Mouse (Mus musculus): ENCODE data around the gene Alg2. TPM values are rescaled to one million over a fixed set of nuclear protein-coding genes. Genes with fewer than 3 reads are reported as not detected.
A peak's percentile ranks its signal among the peaks of the same experiment; 100 is the strongest.

The Alg2 gene
- polyA plus RNA-seq, 1 experiment from 2014 or later: 332 TPM

DNA sequence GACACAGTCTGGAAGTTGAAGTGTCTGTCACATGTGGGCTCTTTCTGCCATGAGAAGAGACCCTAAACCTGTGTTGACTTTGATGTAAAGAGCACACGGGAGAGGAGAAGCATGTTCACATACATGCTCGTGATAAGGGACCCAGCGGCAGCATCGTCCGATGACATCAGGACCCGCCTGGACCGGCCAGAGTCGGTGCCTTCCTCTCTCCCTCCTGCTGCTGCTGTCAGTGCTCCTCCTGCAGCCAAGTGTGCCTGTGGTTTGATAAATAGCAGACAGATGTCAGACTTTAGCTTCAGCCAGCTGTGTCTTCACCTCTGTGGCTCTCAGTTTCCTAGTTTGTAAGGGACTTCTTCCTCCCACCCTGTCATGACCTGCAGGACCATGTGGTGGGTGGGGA is 19.3 kb upstream of the Alg2 start:
- Histone ChIP-seq H3K9ac (no peak overlapping the region), H3K4me1 (replicated peaks) (no peaks in the 10 kb centered on the region; the same call in 1 of the 2 replicates), H3K9me3 (no peaks in the 10 kb centered on the region), H3K4me3 (no peak overlapping the region), H3K36me3 (no peaks in the 10 kb centered on the region), H3K4me2 (no peak overlapping the region), H3K27me3 (no peaks in the 10 kb centered on the region), H3K27ac (replicated peaks) (no peak overlapping the region)
- WGBS: 76% methylated on average over 8 of the region's 8 CpGs
- ATAC-seq (ENCODE audit: low FRiP score, low read depth): no peak

DNA sequence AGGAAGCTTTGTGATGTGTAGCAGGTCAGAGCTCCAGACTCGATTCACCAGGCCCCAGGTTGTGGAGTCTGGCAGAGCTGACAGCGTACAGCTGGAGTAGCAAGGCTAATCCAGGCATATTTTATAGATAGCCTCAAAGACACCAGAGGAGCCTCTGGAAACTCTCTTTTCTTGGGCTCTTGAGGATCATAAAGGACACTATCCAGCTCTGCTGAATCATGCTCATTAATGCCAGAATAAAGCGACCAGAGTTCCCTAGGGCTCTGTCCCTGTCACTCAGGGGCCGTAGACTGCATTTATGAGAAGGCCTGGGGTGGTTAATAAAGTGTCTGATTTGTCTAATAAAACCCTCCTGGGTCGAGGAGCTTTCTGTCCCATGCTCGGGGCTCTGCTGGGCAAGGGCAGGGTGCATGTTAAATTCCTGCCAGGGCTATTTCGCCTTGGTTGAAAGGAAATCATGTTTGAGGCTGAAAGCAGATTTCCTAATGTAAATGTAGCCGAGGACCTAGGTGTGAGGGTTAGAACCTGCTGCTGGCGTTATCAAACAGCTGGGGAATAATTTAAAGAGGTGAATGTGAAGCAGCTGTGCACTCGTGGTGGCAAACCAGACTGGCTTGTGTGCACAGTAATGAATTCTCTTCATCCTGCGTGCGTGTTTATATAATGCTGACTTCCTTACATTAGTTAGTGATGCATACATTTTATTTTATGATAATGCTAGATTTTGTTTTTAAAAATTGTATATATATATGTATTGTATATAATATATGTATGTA is 18.4 kb upstream of the Alg2 start:
- Histone ChIP-seq H3K4me3 (no peak overlapping the region), H3K9ac (no peak overlapping the region), H3K36me3 (no peaks in the 10 kb centered on the region), H3K27ac (replicated peaks) (no peak overlapping the region), H3K4me2 (no peak overlapping the region), H3K4me1 (replicated peaks) (no peaks in the 10 kb centered on the region; the same call in 1 of the 2 replicates), H3K27me3 (no peaks in the 10 kb centered on the region), H3K9me3 (no peaks in the 10 kb centered on the region)
- WGBS: 32% methylated on average over 12 of the region's 12 CpGs
- ATAC-seq (ENCODE audit: low FRiP score, low read depth): no peak

DNA sequence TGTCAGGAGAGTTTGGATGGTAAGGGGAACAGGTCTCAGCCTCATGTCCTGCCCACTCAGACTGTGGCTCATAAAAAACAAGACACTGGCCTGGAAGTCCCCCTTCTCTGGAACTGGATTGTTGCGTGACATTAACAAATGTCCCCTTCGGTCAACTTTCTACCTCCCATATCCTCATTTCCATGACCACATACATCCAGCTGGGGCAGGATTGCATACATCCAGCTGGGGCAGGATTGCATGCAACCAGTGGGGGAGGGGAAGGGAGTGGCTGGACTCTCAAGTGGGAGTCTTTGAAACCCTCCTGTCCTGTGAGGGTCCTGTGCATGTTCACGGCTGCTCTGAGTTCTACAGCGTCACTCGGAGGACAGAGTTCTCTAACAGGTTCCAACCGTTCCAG is 17.1 kb upstream of the Alg2 start:
- no peak for ATAC-seq (ENCODE audit: low FRiP score, low read depth)
- no peak overlapping the region for H3K4me2 ChIP-seq

DNA sequence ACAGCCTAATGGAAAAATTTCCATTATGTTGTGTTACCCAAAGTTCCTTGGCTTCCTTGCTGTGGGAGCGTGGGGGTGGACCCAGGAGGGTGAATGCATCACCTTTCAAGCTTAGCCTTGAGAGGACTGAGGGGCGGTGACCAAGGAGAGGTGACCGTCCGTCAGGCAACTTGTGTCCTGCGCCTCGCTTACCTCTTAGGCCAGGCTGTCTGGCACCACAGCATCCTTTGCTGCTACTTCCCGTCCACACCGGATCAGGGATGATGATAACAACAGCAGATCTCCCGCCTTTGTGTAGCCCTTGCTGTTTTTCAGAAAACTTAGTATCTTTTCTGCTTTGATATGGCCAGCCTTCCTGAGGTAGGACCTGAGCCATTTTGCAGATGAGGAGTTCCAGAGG is 6.4 kb upstream of the Alg2 start:
- no peaks in the 10 kb centered on the region for H3K27me3 ChIP-seq
- H3K36me3 ChIP-seq: peaks cover 51% of the 10 kb centered on the region
- H3K9me3 ChIP-seq: no peaks in the 10 kb centered on the region
- H3K4me3 ChIP-seq: no peak overlapping the region
- ATAC-seq (ENCODE audit: low FRiP score, low read depth): no peak
- 97% methylated on average over 9 of the region's 9 CpGs for WGBS
- H3K9ac ChIP-seq: no peak overlapping the region
- no peak overlapping the region for H3K4me2 ChIP-seq
- H3K27ac ChIP-seq (replicated peaks): no peak overlapping the region
- H3K4me1 ChIP-seq (replicated peaks): peaks cover 9% of the 10 kb centered on the region

More for the DNA sequence above, 17.1 kb upstream of the Alg2 start:
- Histone ChIP-seq H3K27me3 (no peaks in the 10 kb centered on the region), H3K4me3 (no peak overlapping the region), H3K4me1 (replicated peaks) (no peaks in the 10 kb centered on the region; the same call in 1 of the 2 replicates), H3K9ac (no peak overlapping the region), H3K27ac (replicated peaks) (no peak overlapping the region), H3K9me3 (no peaks in the 10 kb centered on the region), H3K36me3 (no peaks in the 10 kb centered on the region)
- WGBS: 78% methylated on average over 6 of the region's 6 CpGs

DNA sequence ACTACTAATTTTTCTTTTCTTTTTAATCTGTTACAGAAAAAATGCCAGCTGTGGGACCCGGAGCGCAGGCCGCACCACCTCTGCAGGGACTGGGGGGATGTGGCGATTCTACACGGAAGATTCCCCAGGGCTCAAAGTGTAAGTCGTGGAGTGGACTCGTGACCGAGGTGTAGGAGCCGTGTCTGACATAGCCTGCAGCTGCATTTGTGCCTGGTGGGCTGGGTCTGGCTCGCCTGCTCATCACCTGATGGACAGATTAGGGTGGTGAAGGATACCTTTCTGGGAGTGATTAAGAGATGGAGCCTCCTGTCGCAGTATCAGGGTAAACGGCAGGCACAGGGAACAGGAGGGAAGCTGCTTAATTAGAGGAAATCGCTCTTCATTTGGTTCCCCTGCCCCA is 6.0 kb upstream of the Alg2 start:
- Histone ChIP-seq H3K4me1 (replicated peaks) (peaks cover 14% of the 10 kb centered on the region), H3K4me2 (no peak overlapping the region), H3K9ac (no peak overlapping the region), H3K4me3 (no peak overlapping the region), H3K27ac (replicated peaks) (no peak overlapping the region), H3K9me3 (no peaks in the 10 kb centered on the region), H3K36me3 (peaks cover 51% of the 10 kb centered on the region), H3K27me3 (no peaks in the 10 kb centered on the region)
- 93% methylated on average over 13 of the region's 13 CpGs for WGBS
- no peak for ATAC-seq (ENCODE audit: low FRiP score, low read depth)

DNA sequence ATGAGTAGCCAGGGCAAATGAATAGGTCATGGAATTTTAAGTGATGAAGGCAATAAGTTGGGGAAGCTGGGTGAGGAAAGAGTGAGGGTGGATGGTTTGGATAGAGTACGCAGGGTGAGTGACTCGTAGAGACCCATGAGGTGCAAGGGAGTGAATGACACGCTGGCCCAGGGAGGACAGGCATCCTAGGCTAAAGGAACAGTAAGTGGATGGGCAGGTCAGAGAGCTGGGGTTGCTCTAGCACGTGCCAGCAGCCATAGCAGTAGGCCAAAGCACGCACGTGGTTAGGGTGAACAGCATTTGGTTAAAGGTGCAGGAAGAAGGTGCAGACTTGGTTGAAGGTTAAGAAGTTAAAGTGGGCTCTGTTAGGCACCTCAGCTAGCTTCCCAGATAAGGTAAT is 3.4 kb upstream of the Alg2 start:
- H3K4me2 ChIP-seq: no peak overlapping the region
- peaks cover 26% of the 10 kb centered on the region for H3K4me1 ChIP-seq (replicated peaks)
- 97% methylated on average over 6 of the region's 6 CpGs for WGBS
- H3K27ac ChIP-seq (replicated peaks): no peak overlapping the region
- no peak overlapping the region for H3K9ac ChIP-seq
- H3K9me3 ChIP-seq: no peaks in the 10 kb centered on the region
- no peaks in the 10 kb centered on the region for H3K27me3 ChIP-seq
- ATAC-seq (ENCODE audit: low FRiP score, low read depth): no peak
- H3K4me3 ChIP-seq: no peak overlapping the region
- H3K36me3 ChIP-seq: peaks cover 41% of the 10 kb centered on the region

DNA sequence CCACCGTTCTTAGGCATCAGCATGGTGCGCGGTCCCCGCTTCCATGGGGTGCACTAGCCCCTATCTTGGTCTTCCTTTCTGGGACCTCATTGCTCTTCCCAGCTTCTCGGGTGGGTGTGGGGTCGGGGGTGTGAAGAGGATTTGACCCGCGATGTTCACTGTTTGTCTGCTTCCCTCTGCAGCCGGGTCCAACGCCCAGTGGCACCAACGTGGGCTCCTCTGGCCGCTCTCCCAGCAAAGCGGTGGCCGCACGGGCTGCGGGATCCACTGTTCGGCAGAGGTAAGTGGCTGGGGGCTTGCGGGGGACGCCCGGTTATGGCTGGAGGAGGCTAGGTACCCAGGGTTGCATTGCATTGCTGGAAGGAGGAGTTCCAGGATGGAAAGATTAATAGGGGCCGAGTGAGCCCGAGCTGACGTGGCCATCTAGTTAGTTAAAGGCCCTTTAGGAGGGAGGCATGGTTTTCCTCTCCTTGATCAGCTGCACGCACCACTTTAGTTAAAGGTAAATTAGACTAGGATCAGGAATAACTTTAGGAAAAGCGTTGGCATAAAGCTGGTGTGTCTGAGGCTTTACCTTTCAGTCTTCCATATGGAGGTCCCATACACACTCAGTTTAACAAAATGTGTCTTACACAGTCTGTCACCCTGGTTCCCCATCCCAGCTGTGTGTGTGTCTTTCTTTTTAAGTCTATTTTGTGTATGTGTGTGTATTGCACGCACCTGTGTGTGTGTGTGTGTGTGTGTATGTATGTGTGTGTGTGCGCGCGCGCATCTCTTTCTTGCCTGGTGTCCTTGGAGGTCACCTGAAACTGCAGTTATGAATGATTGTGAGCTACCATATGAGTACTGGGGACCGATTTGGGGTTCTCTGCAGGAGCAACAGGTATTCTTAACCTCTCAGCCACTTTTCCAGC is 854 bp upstream of the Alg2 start:
- Histone ChIP-seq H3K27ac (replicated peaks) (peak overlapping the region; percentile 98), H3K9me3 (no peaks in the 10 kb centered on the region)
- peak; percentile 38; the same call in 1 of the 2 replicates for ATAC-seq (ENCODE audit: low FRiP score, low read depth)

DNA sequence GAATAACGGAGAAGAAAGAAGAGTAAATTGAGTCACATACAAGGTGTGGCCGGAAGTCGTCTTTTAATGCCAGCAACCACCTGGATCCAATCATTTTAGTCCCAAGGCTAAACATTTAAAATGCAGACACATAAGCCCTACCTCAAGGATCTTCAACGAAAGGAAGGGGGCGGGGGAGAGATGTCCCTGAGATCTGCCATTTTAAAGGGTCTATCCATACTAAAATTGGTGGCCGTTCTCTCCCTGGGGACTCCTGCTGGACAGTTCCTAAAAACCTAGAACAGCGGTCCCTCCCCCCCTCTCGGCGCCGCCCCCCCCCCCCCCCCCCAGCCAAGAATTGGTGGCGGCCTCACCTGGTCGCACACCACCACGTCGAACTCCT is 556 bp downstream of the Alg2 start:
- 1% methylated on average over 8 of the region's 14 CpGs for WGBS
- Histone ChIP-seq H3K4me2 (peak overlapping the region; percentile 79), H3K4me1 (replicated peaks) (peaks cover 28% of the 10 kb centered on the region), H3K36me3 (peaks cover 50% of the 10 kb centered on the region), H3K4me3 (peak overlapping the region; percentile 94), H3K9me3 (no peaks in the 10 kb centered on the region), H3K27ac (replicated peaks) (peak overlapping the region; percentile 98), H3K27me3 (no peaks in the 10 kb centered on the region), H3K9ac (peak overlapping the region; percentile 92)
- ATAC-seq (ENCODE audit: low FRiP score, low read depth): 0 out of 2 replicates have a peak, but pooled peaks have one; percentile 1

More for the DNA sequence above, 854 bp upstream of the Alg2 start:
- Histone ChIP-seq H3K27me3 (no peaks in the 10 kb centered on the region), H3K4me2 (peak overlapping the region; percentile 79), H3K4me1 (replicated peaks) (peaks cover 28% of the 10 kb centered on the region), H3K9ac (peak overlapping the region; percentile 92), H3K36me3 (peaks cover 41% of the 10 kb centered on the region), H3K4me3 (peak overlapping the region; percentile 94)
- WGBS: 15% methylated on average over 31 of the region's 31 CpGs

DNA sequence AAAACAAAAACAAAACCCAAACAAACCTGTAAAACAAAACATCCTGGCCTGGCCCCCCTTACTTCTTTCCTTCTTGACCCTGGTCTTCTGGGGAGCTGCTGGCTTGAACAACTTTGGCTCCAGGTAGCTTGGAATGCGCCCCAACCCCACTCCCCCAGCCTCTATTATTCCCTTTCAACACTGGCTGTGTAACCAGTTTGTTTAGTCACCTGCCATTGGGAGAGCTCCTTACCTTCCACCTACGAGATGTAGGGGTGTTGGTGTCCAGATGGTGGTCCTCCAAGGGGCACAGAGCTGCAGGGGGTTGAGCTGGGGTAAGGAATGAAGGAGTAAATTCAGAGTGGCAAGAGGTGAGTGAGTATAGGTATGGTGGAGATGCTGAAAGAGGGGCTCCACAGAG is 6.9 kb downstream of the Alg2 start:
- peaks cover 58% of the 10 kb centered on the region for H3K36me3 ChIP-seq
- H3K27ac ChIP-seq (replicated peaks): no peak overlapping the region
- no peak overlapping the region for H3K9ac ChIP-seq
- WGBS: 94% methylated on average over 2 of the region's 2 CpGs
- ATAC-seq (ENCODE audit: low FRiP score, low read depth): no peak
- no peaks in the 10 kb centered on the region; the same call in 1 of the 2 replicates for H3K9me3 ChIP-seq
- no peaks in the 10 kb centered on the region for H3K4me1 ChIP-seq (replicated peaks)
- no peaks in the 10 kb centered on the region for H3K27me3 ChIP-seq
- H3K4me3 ChIP-seq: no peak overlapping the region
- H3K4me2 ChIP-seq: no peak overlapping the region

DNA sequence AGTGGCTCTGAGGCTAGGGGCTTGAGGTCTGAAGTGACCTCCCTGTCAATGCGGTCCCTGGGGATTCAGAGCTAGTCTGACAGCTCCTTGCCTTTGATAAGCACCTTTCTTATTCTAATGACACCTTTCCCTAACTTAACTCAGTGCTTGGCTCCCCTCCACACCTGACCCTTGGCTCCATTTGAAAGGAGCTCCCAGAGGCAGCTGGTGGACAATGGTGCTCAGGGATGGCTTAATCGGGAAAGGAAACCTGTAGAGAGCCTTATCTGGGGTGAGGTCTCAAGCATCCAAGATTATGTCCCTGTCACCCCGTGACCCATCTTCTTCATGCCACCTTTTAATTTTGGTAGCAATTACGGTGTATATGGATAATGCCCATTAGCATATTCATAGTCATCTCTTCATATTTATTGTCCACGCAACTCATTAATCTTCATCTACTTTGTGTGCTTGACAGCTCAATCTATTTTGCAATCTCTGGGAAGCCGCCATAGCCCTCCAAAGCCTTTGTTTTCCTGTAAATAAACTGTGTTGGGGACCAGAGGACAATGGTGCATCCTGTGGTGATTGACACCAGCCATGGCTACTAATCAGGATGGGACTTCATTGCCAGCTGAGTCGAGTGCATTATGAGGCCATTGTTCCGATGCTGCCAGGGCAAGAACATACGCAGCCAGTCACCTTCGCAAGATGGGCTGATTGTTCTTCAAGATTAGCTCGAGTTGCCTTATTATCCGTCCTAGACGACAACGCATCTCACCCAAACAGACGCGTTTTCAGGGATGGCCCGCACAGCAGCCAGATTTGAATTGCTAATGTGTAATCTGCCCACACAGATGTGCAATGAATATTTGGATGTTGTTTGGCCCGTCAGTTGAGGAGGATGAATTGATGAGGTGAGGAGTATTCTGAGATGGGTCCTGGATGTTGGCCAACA is 24.3 kb downstream of the Alg2 start:
- H3K4me3 ChIP-seq: no peak overlapping the region
- peaks cover 6% of the 10 kb centered on the region; the same call in 1 of the 2 replicates for H3K4me1 ChIP-seq (replicated peaks)
- H3K4me2 ChIP-seq: no peak overlapping the region
- peak; percentile 61; the same call in 1 of the 2 replicates for ATAC-seq (ENCODE audit: low FRiP score, low read depth)
- WGBS: 9% methylated on average over 18 of the region's 18 CpGs
- no peaks in the 10 kb centered on the region for H3K27me3 ChIP-seq
- H3K27ac ChIP-seq (replicated peaks): no peak overlapping the region
- no peak overlapping the region for H3K9ac ChIP-seq
- H3K36me3 ChIP-seq: no peaks in the 10 kb centered on the region
- no peaks in the 10 kb centered on the region for H3K9me3 ChIP-seq

DNA sequence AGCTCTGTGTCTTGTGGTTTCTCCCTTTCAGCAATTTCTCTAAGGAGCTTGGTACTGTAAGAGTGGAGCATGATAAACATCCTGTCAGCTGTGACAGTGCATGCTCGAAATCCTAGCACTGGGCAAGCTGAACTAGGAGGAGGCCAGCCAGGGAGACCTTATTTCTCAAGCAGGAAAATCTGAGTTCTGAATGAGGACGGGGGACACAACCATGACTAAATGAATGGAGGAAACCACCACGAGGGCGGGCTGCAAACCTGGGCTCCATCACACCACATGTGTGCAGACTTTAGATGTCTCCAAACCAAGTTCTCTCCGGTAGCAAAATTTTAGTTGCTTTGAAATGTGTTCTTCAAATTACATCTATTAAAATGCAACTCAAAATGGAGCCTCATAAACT is 25.0 kb downstream of the Alg2 start:
- Histone ChIP-seq H3K4me2 (no peak overlapping the region), H3K4me1 (replicated peaks) (peaks cover 6% of the 10 kb centered on the region; the same call in 1 of the 2 replicates), H3K9me3 (no peaks in the 10 kb centered on the region), H3K27ac (replicated peaks) (no peak overlapping the region), H3K27me3 (no peaks in the 10 kb centered on the region), H3K9ac (no peak overlapping the region), H3K36me3 (no peaks in the 10 kb centered on the region), H3K4me3 (no peak overlapping the region)
- WGBS: 32% methylated on average over 5 of the region's 5 CpGs
- ATAC-seq (ENCODE audit: low FRiP score, low read depth): no peak

All from hindbrain, embryonic 15.5 days (tissue).